Mouse (Mus musculus) cerebellum, adult 18-20 months (tissue): ENCODE data around the gene Cry1.
A peak's percentile ranks its signal among the peaks of the same experiment; 100 is the strongest.

Experiments
- DNase-seq, 2 experiments: peaks; one replicate each; pipeline ENCODE4 v3.0.0; 2021

Gene Cry1

GRCm38 (mm10) chr10:85184964-85185608 is at the start of gene Cry1:
Gene Cry1, minus strand, starts transcription at chr10:85185064.
- peak; percentile 98 to 99 for DNase-seq

GRCm38 (mm10) chr10:85221771-85222050 is 36.8 kb upstream of the Cry1 start:
- peak; percentile 29 to 52 for DNase-seq

GRCm38 (mm10) chr10:85220918-85221770 is 36.3 kb upstream of the Cry1 start:
- DNase-seq = peak; percentile 96 to 97

- DNase-seq = peak; percentile 39 to 47
Observed at GRCm38 (mm10) chr10:85214847-85215246, 30.0 kb upstream of the Cry1 start.

GRCm38 (mm10) chr10:85211673-85212072 is 26.8 kb upstream of the Cry1 start:
- no peak for DNase-seq

- no peak for DNase-seq
Observed at GRCm38 (mm10) chr10:85210125-85210524, 25.3 kb upstream of the Cry1 start.

- DNase-seq = no peak
Observed at GRCm38 (mm10) chr10:85209119-85209605, 24.3 kb upstream of the Cry1 start.

- DNase-seq = no peak
Observed at GRCm38 (mm10) chr10:85205316-85205715, 20.5 kb upstream of the Cry1 start.

GRCm38 (mm10) chr10:85204255-85204855 is 19.5 kb upstream of the Cry1 start:
- no peak for DNase-seq

GRCm38 (mm10) chr10:85194528-85194927 is 9.7 kb upstream of the Cry1 start:
- no peak for DNase-seq

GRCm38 (mm10) chr10:85193321-85193720 is 8.5 kb upstream of the Cry1 start:
- no peak for DNase-seq

- peak; percentile 28 to 34 for DNase-seq
Observed at GRCm38 (mm10) chr10:85190652-85191051, 5.8 kb upstream of the Cry1 start.

GRCm38 (mm10) chr10:85189966-85190365 is 5.1 kb upstream of the Cry1 start:
- DNase-seq = no peak

GRCm38 (mm10) chr10:85186499-85186794 is 1.6 kb upstream of the Cry1 start:
- DNase-seq = no peak

GRCm38 (mm10) chr10:85185639-85186498 is 1.0 kb upstream of the Cry1 start:
- DNase-seq = peak; percentile 57 to 61

GRCm38 (mm10) chr10:85184201-85184963 is 482 bp downstream of the Cry1 start:
- peak; percentile 48 to 63 for DNase-seq

- peak; percentile 28 to 45 for DNase-seq
Observed at GRCm38 (mm10) chr10:85183619-85184018, 1.2 kb downstream of the Cry1 start.

- DNase-seq = peak in 1 of 2 experiments; percentile 31
Observed at GRCm38 (mm10) chr10:85182766-85183165, 2.1 kb downstream of the Cry1 start.

- no peak for DNase-seq
Observed at GRCm38 (mm10) chr10:85176640-85177039, 8.2 kb downstream of the Cry1 start.

GRCm38 (mm10) chr10:85165306-85165705 is 19.6 kb downstream of the Cry1 start:
- DNase-seq = no peak

- DNase-seq = no peak
Observed at GRCm38 (mm10) chr10:85164791-85165190, 20.1 kb downstream of the Cry1 start.

GRCm38 (mm10) chr10:85161745-85162351 is 23.0 kb downstream of the Cry1 start:
- DNase-seq = peak in 1 of 2 experiments; percentile 44
